Mouse (Mus musculus) splenic B cell, adult 2 months (primary cell): ENCODE data around the gene Slc4a1.
"Not testable (repeated sequence)": the region's sequence is repeated elsewhere in the genome, so short reads cannot be mapped to it uniquely, and the experiment has no call there.

Experiments
- DNase-seq: peaks from one replicate; pipeline ENCODE4 v3.0.0-alpha.2; 2011; ENCODE audit warnings: low read depth, low spot score
- H3K27me3 ChIP-seq: 2 replicates; pipeline ENCODE4 v1.6.1; 2012; ENCODE audit warnings: mild to moderate bottlenecking, low read length, moderate library complexity, mixed read lengths; ENCODE audit not compliant: control insufficient read depth, poor library complexity, insufficient read depth, severe bottlenecking
- H3K36me3 ChIP-seq: 2 replicates; pipeline ENCODE4 v1.6.1; 2012; ENCODE audit warnings: mild to moderate bottlenecking, low read length, moderate library complexity, mixed read lengths; ENCODE audit not compliant: control insufficient read depth, poor library complexity, insufficient read depth, severe bottlenecking

The Slc4a1 gene

GRCm38 (mm10) chr11:102366103-102366502 is at the start of gene Slc4a1:
Gene Slc4a1 (minus strand): TSS chr11:102366203.
- H3K36me3 ChIP-seq, DNase-seq, H3K27me3 ChIP-seq: not testable (repeated sequence)

- no peaks in the 10 kb centered on the region for H3K36me3 ChIP-seq
- no peak for DNase-seq
- H3K27me3 ChIP-seq: no peaks in the 10 kb centered on the region
Measured at GRCm38 (mm10) chr11:102415034-102415802, 49.2 kb upstream of the Slc4a1 start.

- no peak for DNase-seq
- no peaks in the 10 kb centered on the region for H3K27me3 ChIP-seq
- H3K36me3 ChIP-seq: no peaks in the 10 kb centered on the region
Measured at GRCm38 (mm10) chr11:102413059-102413458, 47.1 kb upstream of the Slc4a1 start.

- Histone ChIP-seq H3K36me3 (no peaks in the 10 kb centered on the region), H3K27me3 (no peaks in the 10 kb centered on the region)
- DNase-seq: peak; percentile 92
Measured at GRCm38 (mm10) chr11:102411704-102412103, 45.7 kb upstream of the Slc4a1 start.

GRCm38 (mm10) chr11:102411061-102411460 is 45.1 kb upstream of the Slc4a1 start:
- no peak for DNase-seq
- H3K27me3 ChIP-seq: no peaks in the 10 kb centered on the region
- H3K36me3 ChIP-seq: no peaks in the 10 kb centered on the region

GRCm38 (mm10) chr11:102410345-102410744 is 44.3 kb upstream of the Slc4a1 start:
- DNase-seq, H3K36me3 ChIP-seq, H3K27me3 ChIP-seq: not testable (repeated sequence)

- no peaks in the 10 kb centered on the region for H3K36me3 ChIP-seq
- no peaks in the 10 kb centered on the region for H3K27me3 ChIP-seq
- no peak for DNase-seq
Measured at GRCm38 (mm10) chr11:102409795-102410330, 43.9 kb upstream of the Slc4a1 start.

GRCm38 (mm10) chr11:102408888-102409794 is 43.1 kb upstream of the Slc4a1 start:
- no peaks in the 10 kb centered on the region for H3K36me3 ChIP-seq
- DNase-seq: no peak
- H3K27me3 ChIP-seq: no peaks in the 10 kb centered on the region

- DNase-seq: peak; percentile 97
Measured at GRCm38 (mm10) chr11:102408344-102408876, 42.4 kb upstream of the Slc4a1 start.

GRCm38 (mm10) chr11:102407834-102408215 is 41.8 kb upstream of the Slc4a1 start, which contains the start of gene Slc25a39:
Gene Slc25a39 (minus strand): TSS chr11:102407946.
- Histone ChIP-seq H3K27me3 (no peaks in the 10 kb centered on the region), H3K36me3 (peaks cover 3% of the 10 kb centered on the region; the same call in 1 of the 2 replicates)
- no peak for DNase-seq

More at GRCm38 (mm10) chr11:102408344-102408876, 42.4 kb upstream of the Slc4a1 start:
- H3K36me3 ChIP-seq: no peaks in the 10 kb centered on the region
- no peaks in the 10 kb centered on the region for H3K27me3 ChIP-seq

- Histone ChIP-seq H3K36me3 (peaks cover 3% of the 10 kb centered on the region; the same call in 1 of the 2 replicates), H3K27me3 (no peaks in the 10 kb centered on the region)
- DNase-seq: peak; percentile 94
Measured at GRCm38 (mm10) chr11:102406900-102407833, 41.2 kb upstream of the Slc4a1 start.

- DNase-seq: no peak
- H3K36me3 ChIP-seq: peaks cover 3% of the 10 kb centered on the region; the same call in 1 of the 2 replicates
- no peaks in the 10 kb centered on the region for H3K27me3 ChIP-seq
Measured at GRCm38 (mm10) chr11:102406401-102406800, 40.4 kb upstream of the Slc4a1 start.

GRCm38 (mm10) chr11:102405544-102406285 is 39.7 kb upstream of the Slc4a1 start:
- no peak for DNase-seq
- Histone ChIP-seq H3K36me3 (peaks cover 3% of the 10 kb centered on the region; the same call in 1 of the 2 replicates), H3K27me3 (no peaks in the 10 kb centered on the region)
